Mouse (Mus musculus): Measurements from ENCODE around the gene Aym1.

DNA sequence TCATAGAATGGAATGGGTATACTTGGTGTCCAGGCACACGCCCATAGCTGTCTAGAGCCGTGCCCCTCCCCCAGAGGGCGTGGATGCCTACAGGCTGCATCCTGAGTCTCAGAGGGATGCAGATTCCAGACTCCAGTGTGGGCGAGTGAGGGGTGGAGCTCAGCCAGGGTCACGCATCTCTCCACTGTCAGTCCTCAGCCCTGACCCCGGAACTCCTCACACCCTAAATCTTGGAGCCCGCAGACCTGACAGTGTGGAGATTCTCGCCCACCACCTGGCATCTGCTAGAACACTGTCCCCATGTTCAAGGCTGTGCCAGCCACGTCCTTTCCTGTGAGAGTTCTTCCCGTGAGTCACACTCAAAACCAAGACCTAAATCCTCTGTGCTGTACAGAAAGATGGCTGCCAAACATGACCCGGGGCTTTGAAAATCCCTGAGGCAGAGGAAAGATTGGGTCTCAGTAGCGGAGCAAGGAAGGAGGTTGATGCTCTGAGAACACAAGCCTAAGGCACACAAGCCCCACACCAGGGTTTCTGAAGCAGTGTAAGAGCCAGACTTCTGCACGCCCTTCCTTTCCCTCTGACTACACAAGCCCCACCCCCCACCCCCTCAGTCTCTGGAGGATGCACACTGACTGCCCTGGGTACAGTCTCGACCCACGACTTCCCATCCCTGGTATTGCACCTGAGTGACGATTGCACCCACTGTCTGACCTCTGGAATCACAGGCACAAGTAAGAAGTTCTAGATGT lies 12.3 kb upstream of the Aym1 start:
- TF ChIP-seq CTCF (IDR thresholded peaks at IDR 0.05; ENCODE audit: extremely low read depth, insufficient read depth, insufficient read length, insufficient replicate concordance) (no peak), POLR2A (IDR thresholded peaks at IDR 0.05; ENCODE audit: low read depth, low read length) (no peak)

All from spleen, adult 2 months (tissue).